Mouse (Mus musculus) intestine, embryonic 15.5 days (tissue): ENCODE measurements at regions not wholly inside any gene's neighbourhood (a gene's known extent, or its start where the extent isn't known, plus 50 kb on each side); places are given as distances from the start of the nearest gene placed in this dataset.

ENCODE experiments used
- ATAC-seq: fragments of 200-750 bp; cut with Nextera tagmentation; 2 replicates; pipeline ENCODE4 v1.8.0; 2017; ENCODE audit warnings: moderate TSS enrichment, moderate library complexity
- H3K27ac ChIP-seq: fragments of 300-500 bp; sonication (generic); 2 replicates; pipeline ENCODE4 v1.5.1; 2015; ENCODE audit warnings: mild to moderate bottlenecking, inconsistent platforms
- H3K27me3 ChIP-seq: fragments of 300-500 bp; sonication (generic); replicated peaks from 2 replicates; pipeline ENCODE4 v1.6.1; 2015; ENCODE audit warnings: inconsistent platforms
- H3K36me3 ChIP-seq: fragments of 300-500 bp; sonication (generic); 2 replicates; pipeline ENCODE4 v1.6.1; 2015; ENCODE audit warnings: inconsistent platforms
- H3K4me1 ChIP-seq: fragments of 300-500 bp; sonication (generic); replicated peaks from 2 replicates; pipeline ENCODE4 v1.6.1; 2015; ENCODE audit warnings: inconsistent platforms
- H3K4me2 ChIP-seq: fragments of 300-500 bp; sonication (generic); replicated peaks from 2 replicates; pipeline ENCODE4 v1.6.1; 2015; ENCODE audit warnings: mild to moderate bottlenecking, inconsistent platforms
- H3K4me3 ChIP-seq: fragments of 300-500 bp; sonication (generic); replicated peaks from 2 replicates; pipeline ENCODE4 v1.5.1; 2015; ENCODE audit warnings: inconsistent platforms
- H3K9ac ChIP-seq: fragments of 300-500 bp; sonication (generic); 2 replicates; pipeline ENCODE4 v1.6.1; 2015; ENCODE audit warnings: inconsistent platforms
- H3K9me3 ChIP-seq: fragments of 300-500 bp; sonication (generic); 2 replicates; pipeline ENCODE4 v1.6.1; 2016; ENCODE audit warnings: inconsistent platforms
- WGBS: fragments of 180-500 bp; shearing (Covaris S2); methylation state at CpG from one replicate; pipeline ENCODE4 v1.1.7; 2015; 5-methylcytosine and 5-hydroxymethylcytosine counted together

DNA sequence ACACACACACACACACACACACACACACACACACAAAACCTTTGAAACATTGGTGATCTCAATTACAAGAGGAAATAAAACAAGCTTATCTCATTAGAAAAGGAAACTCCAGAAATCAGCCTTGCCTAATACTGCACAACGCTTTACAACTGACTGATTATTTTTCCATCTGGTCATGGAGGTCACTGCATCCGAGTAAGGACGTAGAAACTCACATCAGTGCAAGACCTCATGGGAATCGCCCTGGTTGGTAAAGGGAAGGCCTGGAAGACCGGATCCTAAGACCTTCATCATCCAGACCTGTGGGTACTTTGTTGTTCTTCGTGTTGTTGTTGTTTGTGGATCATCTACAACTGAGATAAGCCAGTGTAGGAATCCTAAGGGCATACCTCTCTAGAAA is 77.8 kb upstream of the Sestd1 start:
- no peaks in the 10 kb centered on the region for H3K36me3 ChIP-seq
- H3K4me3 ChIP-seq = no peak overlapping the region
- ATAC-seq = no peak
- no peaks in the 10 kb centered on the region for H3K4me1 ChIP-seq
- H3K4me2 ChIP-seq = no peak overlapping the region
- WGBS = 72% methylated on average over 6 of the region's 6 CpGs
- H3K9me3 ChIP-seq = no peaks in the 10 kb centered on the region
- H3K27ac ChIP-seq = no peak overlapping the region
- no peak overlapping the region for H3K9ac ChIP-seq
- no peaks in the 10 kb centered on the region for H3K27me3 ChIP-seq

DNA sequence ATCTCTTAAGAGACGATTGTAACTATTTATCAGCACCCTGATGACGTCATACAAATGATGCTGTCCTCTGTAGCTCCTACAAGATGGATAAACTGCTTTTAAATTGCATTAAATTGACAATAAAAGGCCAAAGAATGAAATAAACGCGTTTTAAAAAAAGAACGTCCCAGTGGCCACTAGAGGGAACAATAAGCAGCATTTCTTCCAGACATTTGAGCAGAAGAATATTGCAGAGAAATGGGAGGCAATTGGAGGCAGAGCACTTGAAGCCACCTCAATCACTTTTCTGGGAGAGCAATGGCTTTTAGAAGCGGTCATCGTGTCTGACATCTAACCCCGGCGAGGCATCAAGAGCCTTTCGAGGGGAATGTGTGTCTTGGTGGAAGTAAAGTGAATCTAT is 76.4 kb upstream of the Sestd1 start:
- H3K36me3 ChIP-seq = no peaks in the 10 kb centered on the region
- H3K9me3 ChIP-seq = no peaks in the 10 kb centered on the region
- H3K27ac ChIP-seq = no peak overlapping the region
- no peaks in the 10 kb centered on the region for H3K27me3 ChIP-seq
- ATAC-seq = no peak
- H3K4me3 ChIP-seq = no peak overlapping the region
- WGBS = 69% methylated on average over 10 of the region's 10 CpGs
- H3K4me2 ChIP-seq = no peak overlapping the region
- no peaks in the 10 kb centered on the region for H3K4me1 ChIP-seq
- H3K9ac ChIP-seq = no peak overlapping the region

DNA sequence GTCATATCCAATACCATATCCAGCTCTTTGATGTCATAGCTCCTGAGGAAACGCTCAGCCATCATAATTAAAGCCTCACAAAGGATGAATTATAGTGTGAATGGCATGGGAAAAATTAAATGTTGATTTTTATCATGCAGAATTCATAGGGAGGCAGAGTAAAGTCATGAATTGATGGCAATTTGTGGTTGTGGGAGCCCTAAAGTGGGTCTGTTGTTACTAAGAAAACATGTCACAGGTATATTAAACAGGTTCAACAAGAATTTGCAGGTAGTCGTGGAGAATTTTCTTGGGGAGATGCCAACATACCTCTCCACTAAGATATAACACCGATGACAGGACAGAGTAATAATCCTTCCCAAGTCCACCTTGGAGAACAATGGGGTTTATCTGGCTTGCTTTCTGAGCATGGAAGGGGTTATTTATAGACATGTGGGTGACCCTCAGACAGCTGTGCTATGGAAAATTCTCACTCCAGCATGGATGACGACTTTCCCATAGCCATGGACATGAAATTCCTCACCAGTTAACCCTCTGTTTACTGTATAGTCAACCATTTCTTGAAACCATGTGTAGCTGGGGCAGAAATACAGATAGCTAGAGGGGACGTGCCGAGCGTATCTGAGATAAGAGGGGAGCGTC is 71.7 kb upstream of the Sestd1 start:
- no peak for ATAC-seq
- Histone ChIP-seq H3K4me2 (no peak overlapping the region), H3K4me3 (no peak overlapping the region), H3K36me3 (no peaks in the 10 kb centered on the region), H3K9ac (no peak overlapping the region), H3K27ac (no peak overlapping the region), H3K4me1 (no peaks in the 10 kb centered on the region), H3K9me3 (no peaks in the 10 kb centered on the region), H3K27me3 (no peaks in the 10 kb centered on the region)
- 70% methylated on average over 8 of the region's 8 CpGs for WGBS

- H3K4me2 ChIP-seq = no peak overlapping the region
- ATAC-seq = no peak
- H3K27me3 ChIP-seq = no peaks in the 10 kb centered on the region
- H3K4me1 ChIP-seq = no peaks in the 10 kb centered on the region
- H3K4me3 ChIP-seq = no peak overlapping the region
- no peaks in the 10 kb centered on the region for H3K36me3 ChIP-seq
- no peaks in the 10 kb centered on the region for H3K9me3 ChIP-seq
- WGBS = 94% methylated on average over 5 of the region's 5 CpGs
- no peak overlapping the region for H3K9ac ChIP-seq
- no peak overlapping the region for H3K27ac ChIP-seq
Measured at GRCm38 (mm10) chr2:77347027-77347426, 66.6 kb upstream of the Sestd1 start.

DNA sequence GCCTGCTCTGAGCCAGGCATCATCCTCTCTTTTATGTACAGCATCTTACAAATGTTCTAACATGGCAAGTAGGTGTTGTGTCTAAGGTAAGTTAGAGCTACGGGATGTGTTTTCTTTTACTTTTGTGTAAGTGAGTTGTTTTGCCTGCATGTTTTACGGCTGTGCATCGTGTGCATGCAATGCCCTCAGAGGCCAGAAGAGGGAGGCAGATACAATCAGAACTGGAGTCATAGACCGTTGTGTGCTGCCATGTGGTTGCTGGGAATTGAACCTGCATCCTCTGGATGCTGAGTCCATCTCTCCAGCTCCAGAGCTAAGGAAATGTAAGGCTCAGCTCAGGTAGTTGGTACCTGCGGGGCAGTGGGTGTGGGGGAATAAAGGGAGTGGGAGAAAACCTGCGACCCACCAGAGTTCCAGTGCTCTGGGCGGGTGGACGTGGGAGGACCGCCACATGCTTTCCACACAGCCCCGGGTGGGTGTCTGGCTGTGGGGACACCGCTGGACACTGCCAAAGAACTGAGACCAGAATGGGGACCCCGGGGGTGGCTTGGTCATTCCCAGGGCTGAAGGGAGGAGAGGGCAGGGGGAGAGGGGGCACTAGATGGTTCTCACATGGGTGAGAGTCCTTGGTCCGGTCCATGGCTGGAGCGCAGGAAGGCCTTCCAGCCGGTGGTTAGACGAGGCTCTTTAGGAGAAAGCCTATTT is 63.5 kb upstream of the Sestd1 start:
- no peak overlapping the region for H3K4me2 ChIP-seq
- no peak overlapping the region for H3K27ac ChIP-seq
- H3K9ac ChIP-seq = no peak overlapping the region
- H3K36me3 ChIP-seq = no peaks in the 10 kb centered on the region
- no peak overlapping the region for H3K4me3 ChIP-seq
- no peaks in the 10 kb centered on the region for H3K9me3 ChIP-seq
- WGBS = 91% methylated on average over 16 of the region's 16 CpGs
- H3K27me3 ChIP-seq = no peaks in the 10 kb centered on the region
- no peaks in the 10 kb centered on the region for H3K4me1 ChIP-seq
- ATAC-seq = no peak

GRCm38 (mm10) chr2:77342416-77342815 is 62.0 kb upstream of the Sestd1 start:
- Histone ChIP-seq H3K4me1 (no peaks in the 10 kb centered on the region), H3K9me3 (no peaks in the 10 kb centered on the region), H3K4me2 (no peak overlapping the region), H3K27me3 (no peaks in the 10 kb centered on the region), H3K36me3 (no peaks in the 10 kb centered on the region), H3K27ac (no peak overlapping the region), H3K4me3 (no peak overlapping the region), H3K9ac (no peak overlapping the region)
- WGBS = 41% methylated on average over 2 of the region's 2 CpGs
- no peak for ATAC-seq

DNA sequence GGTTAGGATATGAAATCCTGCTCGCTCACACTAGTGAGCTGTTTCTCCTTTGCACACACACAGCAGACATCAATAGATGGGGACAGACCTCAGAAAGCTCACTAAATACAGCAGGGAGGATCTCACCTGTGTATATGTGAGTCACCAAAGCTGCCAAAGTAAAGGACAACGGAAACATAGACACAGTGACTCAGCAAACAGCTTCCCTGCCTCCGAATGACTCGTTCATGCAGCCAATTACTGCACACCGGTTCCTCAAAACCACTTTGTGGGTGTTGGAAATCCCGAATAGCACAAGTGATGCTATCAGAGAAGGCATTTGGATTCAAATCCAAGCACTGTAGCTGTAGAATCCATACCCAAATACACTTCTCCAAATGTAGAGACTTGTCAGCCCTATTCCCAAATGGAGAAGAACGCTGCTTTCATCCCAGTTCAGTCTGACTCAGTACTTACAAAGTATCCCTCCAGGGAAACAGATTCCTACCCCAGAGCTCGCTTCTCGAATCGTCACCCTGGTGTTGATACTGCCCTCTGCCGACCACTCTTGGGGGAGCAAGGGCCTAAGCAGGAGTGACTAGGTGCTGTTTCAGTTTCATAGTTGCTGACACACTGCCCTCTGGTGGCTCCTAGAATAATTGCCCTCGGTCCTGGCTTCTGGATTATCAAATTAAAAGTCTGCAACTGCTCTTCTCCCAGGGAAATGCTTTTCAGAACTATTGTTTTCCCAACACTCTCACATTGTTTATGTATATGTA is 61.4 kb upstream of the Sestd1 start:
- no peak overlapping the region for H3K9ac ChIP-seq
- H3K4me3 ChIP-seq = no peak overlapping the region
- 40% methylated on average over 12 of the region's 12 CpGs for whole genome bisulfite sequencing
- H3K27me3 ChIP-seq = no peaks in the 10 kb centered on the region
- no peaks in the 10 kb centered on the region for H3K36me3 ChIP-seq
- ATAC-seq = peak; percentile 82
- no peaks in the 10 kb centered on the region for H3K9me3 ChIP-seq
- H3K4me2 ChIP-seq = no peak overlapping the region
- no peaks in the 10 kb centered on the region for H3K4me1 ChIP-seq
- no peak overlapping the region for H3K27ac ChIP-seq

DNA sequence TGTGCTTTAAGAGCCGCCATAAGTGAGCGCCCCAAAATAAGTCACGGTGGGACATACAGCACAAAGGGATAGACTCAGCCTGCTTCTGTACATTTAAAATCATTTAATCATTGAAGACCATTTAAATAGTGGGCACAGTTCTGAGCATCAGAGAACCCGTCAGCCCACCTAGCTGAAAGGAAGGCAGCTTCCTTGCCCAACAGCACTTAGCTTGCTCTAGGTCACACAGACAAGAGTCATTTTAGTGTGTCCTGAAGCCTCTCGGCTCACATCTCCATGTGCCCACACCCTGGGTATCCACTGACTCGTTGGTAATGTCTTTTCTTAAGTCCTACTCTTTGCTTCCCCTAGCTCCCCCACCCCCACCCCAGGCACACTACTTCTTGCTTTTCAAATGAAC is 59.7 kb upstream of the Sestd1 start:
- 85% methylated on average over 6 of the region's 6 CpGs for WGBS
- H3K9me3 ChIP-seq = no peaks in the 10 kb centered on the region

DNA sequence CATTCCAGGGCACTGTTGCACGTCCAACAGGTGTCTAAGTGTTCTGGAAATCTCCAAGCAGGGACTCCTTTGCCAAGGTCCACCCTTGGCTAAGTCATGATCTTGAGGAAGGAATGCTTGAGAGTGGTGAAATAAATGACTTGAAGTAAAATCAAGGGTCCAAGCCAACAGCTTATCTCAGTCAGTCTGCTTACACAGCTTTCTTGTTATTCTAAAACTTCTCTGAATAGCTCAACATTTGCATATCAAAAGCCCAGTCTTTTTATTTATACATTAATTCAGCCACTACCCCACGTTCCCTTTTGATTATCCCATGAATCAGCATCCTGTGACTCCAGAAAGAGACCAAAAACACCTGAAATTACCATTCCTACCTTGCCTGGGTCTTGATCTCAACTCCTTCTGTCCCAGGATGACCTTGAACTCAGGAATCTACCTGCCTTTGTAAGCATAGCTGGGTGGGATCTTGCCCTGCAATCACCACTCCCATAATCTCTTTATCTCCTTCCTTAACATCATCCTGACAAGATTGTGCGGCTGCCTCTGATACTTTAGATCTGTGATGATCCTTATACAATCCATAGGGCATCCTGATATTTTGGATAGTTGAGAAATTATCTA is 57.5 kb upstream of the Sestd1 start:
- Histone ChIP-seq H3K27me3 (no peaks in the 10 kb centered on the region), H3K9ac (no peak overlapping the region), H3K9me3 (no peaks in the 10 kb centered on the region), H3K4me1 (no peaks in the 10 kb centered on the region), H3K36me3 (no peaks in the 10 kb centered on the region), H3K4me3 (no peak overlapping the region), H3K27ac (no peak overlapping the region), H3K4me2 (no peak overlapping the region)
- WGBS = 79% methylated on average over 3 of the region's 3 CpGs
- no peak for ATAC-seq

More for the DNA sequence above, 59.7 kb upstream of the Sestd1 start:
- Histone ChIP-seq H3K4me3 (no peak overlapping the region), H3K27ac (no peak overlapping the region), H3K27me3 (no peaks in the 10 kb centered on the region), H3K4me1 (no peaks in the 10 kb centered on the region), H3K4me2 (no peak overlapping the region), H3K9ac (no peak overlapping the region), H3K36me3 (no peaks in the 10 kb centered on the region)
- ATAC-seq = no peak

- no peaks in the 10 kb centered on the region for H3K36me3 ChIP-seq
- H3K4me3 ChIP-seq = no peak overlapping the region
- H3K9ac ChIP-seq = no peak overlapping the region
- ATAC-seq = no peak
- H3K4me2 ChIP-seq = no peak overlapping the region
- no peak overlapping the region for H3K27ac ChIP-seq
- WGBS = 84% methylated on average over 3 of the region's 3 CpGs
- no peaks in the 10 kb centered on the region for H3K27me3 ChIP-seq
- H3K9me3 ChIP-seq = no peaks in the 10 kb centered on the region
- H3K4me1 ChIP-seq = no peaks in the 10 kb centered on the region
Measured at GRCm38 (mm10) chr2:77337318-77337717, 56.9 kb upstream of the Sestd1 start.

DNA sequence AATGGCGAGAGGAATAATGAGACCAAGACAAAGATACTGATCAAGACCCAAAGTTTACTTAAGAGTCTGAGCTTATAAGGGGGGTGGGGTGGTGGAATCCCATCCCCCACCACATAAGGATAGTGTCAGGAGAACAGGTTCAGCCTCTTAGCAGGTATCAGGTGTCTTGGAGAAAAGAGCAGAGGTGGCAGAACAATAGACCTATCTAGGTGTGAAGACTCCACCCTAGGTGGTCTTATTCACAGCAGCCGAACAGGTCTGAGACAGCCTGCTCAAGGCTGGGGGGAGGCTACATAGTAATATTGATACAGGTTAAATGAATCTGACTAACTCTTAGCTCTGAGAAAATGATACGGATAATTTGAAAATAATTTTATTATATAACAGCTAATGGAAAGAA is 56.4 kb upstream of the Sestd1 start:
- no peaks in the 10 kb centered on the region for H3K27me3 ChIP-seq
- no peaks in the 10 kb centered on the region for H3K9me3 ChIP-seq
- no peaks in the 10 kb centered on the region for H3K4me1 ChIP-seq
- ATAC-seq = no peak
- no peak overlapping the region for H3K4me3 ChIP-seq
- no peak overlapping the region for H3K27ac ChIP-seq
- H3K4me2 ChIP-seq = no peak overlapping the region
- no peak overlapping the region for H3K9ac ChIP-seq
- whole genome bisulfite sequencing = 87% methylated on average over 3 of the region's 3 CpGs
- no peaks in the 10 kb centered on the region for H3K36me3 ChIP-seq

GRCm38 (mm10) chr2:77334706-77335105 is 54.3 kb upstream of the Sestd1 start:
- Histone ChIP-seq H3K4me3 (no peak overlapping the region), H3K27ac (no peak overlapping the region), H3K4me1 (no peaks in the 10 kb centered on the region), H3K9me3 (no peaks in the 10 kb centered on the region), H3K9ac (no peak overlapping the region), H3K4me2 (no peak overlapping the region), H3K27me3 (no peaks in the 10 kb centered on the region), H3K36me3 (no peaks in the 10 kb centered on the region)
- ATAC-seq = no peak
- WGBS = 59% methylated on average over 9 of the region's 9 CpGs
